Mouse (Mus musculus): ENCODE measurements around the gene Ascc3. TPM values are rescaled to one million over a fixed set of nuclear protein-coding genes. Genes with fewer than 3 reads are reported as not detected.

The Ascc3 gene
- 15.0 and 19.0 TPM in 2 replicates for polyA plus RNA-seq (2014; fragmentation: Nextera tagmentation; extraction: Ambion mirVana)

- WGBS: under 1% methylated on average over 71 of the region's 79 CpGs
- no peaks in the 10 kb centered on the region for H3K4me1 ChIP-seq (ENCODE audit: control insufficient read depth, insufficient read depth, low read length)
- peak; percentile 99 for ATAC-seq
- peak; percentile 91 for DNase-seq (ENCODE audit: low spot score)
- H3K36me3 ChIP-seq (ENCODE audit: control insufficient read depth, insufficient read depth, low read length): no peaks in the 10 kb centered on the region
- no peaks in the 10 kb centered on the region for H3K9me3 ChIP-seq (replicated peaks; ENCODE audit: control insufficient read depth, low read length)
- peak within 1 kb of the TSS; percentile 60 for H3K4me2 ChIP-seq (ENCODE audit: low read length)
- peak within 1 kb of the TSS; percentile 79 for H3K9ac ChIP-seq (ENCODE audit: low read length)
- no peaks in the 10 kb centered on the region for H3K27me3 ChIP-seq (replicated peaks; ENCODE audit: control insufficient read depth, insufficient read depth, low read length)
- peak within 1 kb of the TSS; percentile 82 for H3K4me3 ChIP-seq (ENCODE audit: low read depth, low read length)
- peak within 1 kb of the TSS; percentile 77 for H3K27ac ChIP-seq (ENCODE audit: low read depth, low read length)
Measured at GRCm38 (mm10) chr10:50592355-50593293, at the start of gene Ascc3. Gene Ascc3 (plus strand): TSS chr10:50592669.

GRCm38 (mm10) chr10:50584721-50585120, 7.7 kb upstream of the Ascc3 start:
- no peaks in the 10 kb centered on the region for H3K36me3 ChIP-seq (ENCODE audit: control insufficient read depth, insufficient read depth, low read length)
- H3K27ac ChIP-seq (ENCODE audit: low read depth, low read length): no peak overlapping the region
- no peak overlapping the region for H3K4me3 ChIP-seq (ENCODE audit: low read depth, low read length)
- H3K9ac ChIP-seq (ENCODE audit: low read length): no peak overlapping the region
- 94% methylated on average over 1 of the region's 1 CpGs for WGBS
- H3K27me3 ChIP-seq (replicated peaks; ENCODE audit: control insufficient read depth, insufficient read depth, low read length): no peaks in the 10 kb centered on the region
- DNase-seq (ENCODE audit: low spot score) (no peak), ATAC-seq (no peak)
- no peaks in the 10 kb centered on the region for H3K9me3 ChIP-seq (replicated peaks; ENCODE audit: control insufficient read depth, low read length)
- no peak overlapping the region for H3K4me2 ChIP-seq (ENCODE audit: low read length)
- no peaks in the 10 kb centered on the region for H3K4me1 ChIP-seq (ENCODE audit: control insufficient read depth, insufficient read depth, low read length)

- no peaks in the 10 kb centered on the region for H3K9me3 ChIP-seq (replicated peaks; ENCODE audit: control insufficient read depth, low read length)
- no peaks in the 10 kb centered on the region for H3K36me3 ChIP-seq (ENCODE audit: control insufficient read depth, insufficient read depth, low read length)
- ATAC-seq: no peak
- H3K4me3 ChIP-seq (ENCODE audit: low read depth, low read length): no peak overlapping the region
- DNase-seq (ENCODE audit: low spot score): no peak
- H3K4me2 ChIP-seq (ENCODE audit: low read length): no peak overlapping the region
- WGBS: 83% methylated on average over 1 of the region's 1 CpGs
- no peak overlapping the region for H3K27ac ChIP-seq (ENCODE audit: low read depth, low read length)
- H3K4me1 ChIP-seq (ENCODE audit: control insufficient read depth, insufficient read depth, low read length): no peaks in the 10 kb centered on the region
- H3K27me3 ChIP-seq (replicated peaks; ENCODE audit: control insufficient read depth, insufficient read depth, low read length): no peaks in the 10 kb centered on the region
- H3K9ac ChIP-seq (ENCODE audit: low read length): no peak overlapping the region
Measured at GRCm38 (mm10) chr10:50586556-50586955, 5.9 kb upstream of the Ascc3 start.

- no peaks in the 10 kb centered on the region for H3K9me3 ChIP-seq (replicated peaks; ENCODE audit: control insufficient read depth, low read length)
- ATAC-seq: no peak
Measured at GRCm38 (mm10) chr10:50593371-50593770, 902 bp downstream of the Ascc3 start.

GRCm38 (mm10) chr10:50595340-50595739, 2.9 kb downstream of the Ascc3 start:
- no peak for DNase-seq (ENCODE audit: low spot score)
- H3K4me2 ChIP-seq (ENCODE audit: low read length): no peak overlapping the region
- H3K36me3 ChIP-seq (ENCODE audit: control insufficient read depth, insufficient read depth, low read length): no peaks in the 10 kb centered on the region
- H3K27ac ChIP-seq (ENCODE audit: low read depth, low read length): no peak overlapping the region
- H3K27me3 ChIP-seq (replicated peaks; ENCODE audit: control insufficient read depth, insufficient read depth, low read length): no peaks in the 10 kb centered on the region
- no peak for ATAC-seq
- no peak overlapping the region for H3K4me3 ChIP-seq (ENCODE audit: low read depth, low read length)
- no peaks in the 10 kb centered on the region for H3K9me3 ChIP-seq (replicated peaks; ENCODE audit: control insufficient read depth, low read length)
- no peak overlapping the region for H3K9ac ChIP-seq (ENCODE audit: low read length)
- no peaks in the 10 kb centered on the region for H3K4me1 ChIP-seq (ENCODE audit: control insufficient read depth, insufficient read depth, low read length)

More at GRCm38 (mm10) chr10:50593371-50593770, 902 bp downstream of the Ascc3 start:
- Histone ChIP-seq H3K27ac (ENCODE audit: low read depth, low read length) (no peak overlapping the region), H3K4me2 (ENCODE audit: low read length) (peak overlapping the region; percentile 60), H3K4me1 (ENCODE audit: control insufficient read depth, insufficient read depth, low read length) (no peaks in the 10 kb centered on the region), H3K27me3 (replicated peaks; ENCODE audit: control insufficient read depth, insufficient read depth, low read length) (no peaks in the 10 kb centered on the region), H3K9ac (ENCODE audit: low read length) (peak overlapping the region; percentile 79; the same call in 1 of the 2 replicates), H3K4me3 (ENCODE audit: low read depth, low read length) (peak overlapping the region; percentile 82), H3K36me3 (ENCODE audit: control insufficient read depth, insufficient read depth, low read length) (no peaks in the 10 kb centered on the region)
- 72% methylated on average over 12 of the region's 12 CpGs for WGBS
- DNase-seq (ENCODE audit: low spot score): no peak

GRCm38 (mm10) chr10:50604919-50605318, 12.4 kb downstream of the Ascc3 start:
- no peaks in the 10 kb centered on the region for H3K27me3 ChIP-seq (replicated peaks; ENCODE audit: control insufficient read depth, insufficient read depth, low read length)
- DNase-seq (ENCODE audit: low spot score) (no peak), ATAC-seq (no peak)
- WGBS: 96% methylated on average over 5 of the region's 5 CpGs
- H3K9ac ChIP-seq (ENCODE audit: low read length): no peak overlapping the region
- H3K36me3 ChIP-seq (ENCODE audit: control insufficient read depth, insufficient read depth, low read length): no peaks in the 10 kb centered on the region
- no peaks in the 10 kb centered on the region for H3K4me1 ChIP-seq (ENCODE audit: control insufficient read depth, insufficient read depth, low read length)
- H3K9me3 ChIP-seq (replicated peaks; ENCODE audit: control insufficient read depth, low read length): no peaks in the 10 kb centered on the region
- no peak overlapping the region for H3K4me2 ChIP-seq (ENCODE audit: low read length)
- no peak overlapping the region for H3K4me3 ChIP-seq (ENCODE audit: low read depth, low read length)
- no peak overlapping the region for H3K27ac ChIP-seq (ENCODE audit: low read depth, low read length)

- Histone ChIP-seq H3K9ac (ENCODE audit: low read length) (no peak overlapping the region), H3K4me2 (ENCODE audit: low read length) (no peak overlapping the region), H3K36me3 (ENCODE audit: control insufficient read depth, insufficient read depth, low read length) (0 out of 2 replicates have a peak, but pooled peaks cover 4% of the 10 kb centered on the region), H3K27me3 (replicated peaks; ENCODE audit: control insufficient read depth, insufficient read depth, low read length) (no peaks in the 10 kb centered on the region), H3K4me3 (ENCODE audit: low read depth, low read length) (no peak overlapping the region), H3K9me3 (replicated peaks; ENCODE audit: control insufficient read depth, low read length) (no peaks in the 10 kb centered on the region), H3K27ac (ENCODE audit: low read depth, low read length) (no peak overlapping the region), H3K4me1 (ENCODE audit: control insufficient read depth, insufficient read depth, low read length) (no peaks in the 10 kb centered on the region)
- WGBS: 97% methylated on average over 9 of the region's 9 CpGs
- ATAC-seq (no peak), DNase-seq (ENCODE audit: low spot score) (no peak)
Measured at GRCm38 (mm10) chr10:50613840-50614239, 21.4 kb downstream of the Ascc3 start.

GRCm38 (mm10) chr10:50625874-50626273, 33.4 kb downstream of the Ascc3 start:
- H3K9me3 ChIP-seq (replicated peaks; ENCODE audit: control insufficient read depth, low read length): 0 out of 2 replicates have a peak, but pooled peaks cover 4% of the 10 kb centered on the region
- no peak overlapping the region for H3K9ac ChIP-seq (ENCODE audit: low read length)
- 0 out of 2 replicates have a peak, but pooled peaks cover 7% of the 10 kb centered on the region for H3K36me3 ChIP-seq (ENCODE audit: control insufficient read depth, insufficient read depth, low read length)
- H3K4me1 ChIP-seq (ENCODE audit: control insufficient read depth, insufficient read depth, low read length): no peaks in the 10 kb centered on the region
- 29% methylated on average over 1 of the region's 1 CpGs for WGBS
- H3K4me2 ChIP-seq (ENCODE audit: low read length): no peak overlapping the region
- H3K27me3 ChIP-seq (replicated peaks; ENCODE audit: control insufficient read depth, insufficient read depth, low read length): no peaks in the 10 kb centered on the region
- DNase-seq (ENCODE audit: low spot score) (peak; percentile 8), ATAC-seq (no peak)
- H3K4me3 ChIP-seq (ENCODE audit: low read depth, low read length): no peak overlapping the region
- no peak overlapping the region for H3K27ac ChIP-seq (ENCODE audit: low read depth, low read length)

- 49% methylated on average over 1 of the region's 1 CpGs for WGBS
- no peak overlapping the region for H3K27ac ChIP-seq (ENCODE audit: low read depth, low read length)
- no peak overlapping the region for H3K4me2 ChIP-seq (ENCODE audit: low read length)
- H3K36me3 ChIP-seq (ENCODE audit: control insufficient read depth, insufficient read depth, low read length): 0 out of 2 replicates have a peak, but pooled peaks cover 3% of the 10 kb centered on the region
- ATAC-seq (no peak), DNase-seq (ENCODE audit: low spot score) (no peak)
- H3K27me3 ChIP-seq (replicated peaks; ENCODE audit: control insufficient read depth, insufficient read depth, low read length): no peaks in the 10 kb centered on the region
- no peak overlapping the region for H3K9ac ChIP-seq (ENCODE audit: low read length)
- no peak overlapping the region for H3K4me3 ChIP-seq (ENCODE audit: low read depth, low read length)
- no peaks in the 10 kb centered on the region for H3K4me1 ChIP-seq (ENCODE audit: control insufficient read depth, insufficient read depth, low read length)
- H3K9me3 ChIP-seq (replicated peaks; ENCODE audit: control insufficient read depth, low read length): no peaks in the 10 kb centered on the region
Measured at GRCm38 (mm10) chr10:50639607-50640006, 47.1 kb downstream of the Ascc3 start.

Measured in forebrain, embryonic 14.5 days (tissue).